Mouse (Mus musculus) hindbrain, embryonic 10.5 days (tissue): ENCODE results near the gene Popdc2. TPM values are rescaled to one million over a fixed set of nuclear protein-coding genes. Genes with fewer than 3 reads are reported as not detected.

Source experiments
- DNase-seq: peaks from one replicate; pipeline ENCODE4 v3.0.0-alpha.2; 2017; ENCODE audit warnings: low spot score
- H3K27ac ChIP-seq: fragments of 300-500 bp; sonication (generic); 2 replicates; pipeline ENCODE4 v1.5.1; 2016; ENCODE audit warnings: mild to moderate bottlenecking, moderate library complexity
- H3K27me3 ChIP-seq: fragments of 300-500 bp; sonication (generic); 2 replicates; pipeline ENCODE4 v1.6.1; 2016; ENCODE audit warnings: mild to moderate bottlenecking; ENCODE audit not compliant: poor library complexity, insufficient read depth, severe bottlenecking
- H3K36me3 ChIP-seq: fragments of 300-500 bp; sonication (generic); 2 replicates; pipeline ENCODE4 v1.6.1; 2016; ENCODE audit warnings: mild to moderate bottlenecking, moderate library complexity
- H3K4me1 ChIP-seq: fragments of 300-500 bp; sonication (generic); replicated peaks from 2 replicates; pipeline ENCODE4 v1.6.1; 2016; ENCODE audit warnings: mild to moderate bottlenecking
- H3K4me3 ChIP-seq: fragments of 300-500 bp; sonication (generic); 2 replicates; pipeline ENCODE4 v1.5.1; 2016; ENCODE audit warnings: mild to moderate bottlenecking, moderate library complexity
- H3K9me3 ChIP-seq: fragments of 300-500 bp; sonication (generic); 2 replicates; pipeline ENCODE4 v1.6.1; 2016; ENCODE audit warnings: mild to moderate bottlenecking, moderate library complexity
- WGBS: fragments of 180-500 bp; shearing (Covaris S2); methylation state at CpG from one replicate; pipeline ENCODE4 v1.1.7; 2016; 5-methylcytosine and 5-hydroxymethylcytosine counted together
- polyA plus RNA-seq: library from polyadenylated mRNA; unstranded; fragments of >200 nt; fragmentation: Nextera tagmentation; extraction: Ambion mirVana; gene quantifications from 2 replicates; pipeline ENCODE4 v1.2.1, GENCODE M21; 2016

The Popdc2 gene
- polyA plus RNA-seq, 1 experiment from 2014 or later, result 0.68 TPM

- DNase-seq, result no peak
- Histone ChIP-seq H3K4me1 (peaks cover 18% of the 10 kb centered on the region), H3K27me3 (no peaks in the 10 kb centered on the region), H3K4me3 (no peak overlapping the region), H3K27ac (no peak overlapping the region), H3K9me3 (no peaks in the 10 kb centered on the region), H3K36me3 (no peaks in the 10 kb centered on the region)
- 80% methylated on average over 6 of the region's 6 CpGs for WGBS
Measured at GRCm38 (mm10) chr16:38401468-38401867, 39.5 kb downstream of the Popdc2 start.

GRCm38 (mm10) chr16:38403639-38404038 lies 41.6 kb downstream of the Popdc2 start:
- 91% methylated on average over 7 of the region's 7 CpGs for WGBS

DNA sequence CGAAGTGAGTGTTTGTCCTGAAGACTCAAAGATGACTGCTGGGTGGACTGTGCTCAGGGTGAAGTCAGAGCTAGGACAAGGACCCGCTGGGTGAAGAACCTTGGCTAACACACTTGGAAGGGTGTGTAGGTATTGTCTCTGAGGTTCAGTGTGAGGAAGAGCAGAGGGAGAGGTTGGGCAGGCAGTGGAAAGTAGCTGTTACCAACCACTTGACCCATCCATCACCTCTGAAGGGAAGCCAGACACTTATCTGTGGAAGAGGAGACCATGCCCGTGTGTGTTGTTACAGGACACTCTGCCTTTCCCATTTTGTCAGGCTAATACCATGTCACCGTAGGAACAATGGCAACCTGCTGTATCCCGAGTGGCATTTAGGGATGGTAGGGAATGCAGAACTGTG lies 44.3 kb downstream of the Popdc2 start:
- Histone ChIP-seq H3K27me3 (no peaks in the 10 kb centered on the region), H3K27ac (no peak overlapping the region), H3K36me3 (no peaks in the 10 kb centered on the region), H3K4me1 (0 out of 2 replicates have a peak, but pooled peaks cover 8% of the 10 kb centered on the region), H3K9me3 (no peaks in the 10 kb centered on the region), H3K4me3 (no peak overlapping the region)
- 75% methylated on average over 5 of the region's 5 CpGs for WGBS
- DNase-seq, result no peak

More at GRCm38 (mm10) chr16:38403639-38404038, 41.6 kb downstream of the Popdc2 start:
- no peaks in the 10 kb centered on the region for H3K27me3 ChIP-seq
- H3K36me3 ChIP-seq, result no peaks in the 10 kb centered on the region
- no peak for DNase-seq
- no peaks in the 10 kb centered on the region for H3K9me3 ChIP-seq
- no peak overlapping the region for H3K27ac ChIP-seq
- H3K4me1 ChIP-seq, result peaks cover 24% of the 10 kb centered on the region
- no peak overlapping the region for H3K4me3 ChIP-seq

DNA sequence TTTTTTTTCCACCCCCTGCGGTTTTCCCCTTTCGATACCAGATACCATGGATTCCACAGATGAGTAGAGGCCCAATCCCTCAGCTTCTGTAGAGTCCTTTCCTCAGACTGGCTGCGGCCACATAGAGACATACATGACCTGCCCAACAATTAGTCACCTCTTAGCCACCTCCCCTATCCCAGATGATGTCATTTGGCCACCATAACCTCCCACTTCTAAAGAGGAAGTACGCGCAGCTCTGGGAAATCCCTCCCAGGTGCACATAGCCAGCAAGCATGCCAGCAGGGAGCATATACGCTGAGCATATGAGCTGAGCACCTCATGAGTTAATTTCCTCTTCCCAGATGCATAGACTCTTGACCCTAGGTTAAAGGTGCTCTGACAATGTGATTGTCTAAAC lies 44.7 kb downstream of the Popdc2 start:
- no peak overlapping the region for H3K4me3 ChIP-seq
- H3K27ac ChIP-seq, result no peak overlapping the region
- H3K36me3 ChIP-seq, result no peaks in the 10 kb centered on the region
- DNase-seq, result no peak
- WGBS, result 83% methylated on average over 6 of the region's 6 CpGs
- H3K27me3 ChIP-seq, result no peaks in the 10 kb centered on the region
- no peaks in the 10 kb centered on the region for H3K9me3 ChIP-seq
- 0 out of 2 replicates have a peak, but pooled peaks cover 8% of the 10 kb centered on the region for H3K4me1 ChIP-seq

DNA sequence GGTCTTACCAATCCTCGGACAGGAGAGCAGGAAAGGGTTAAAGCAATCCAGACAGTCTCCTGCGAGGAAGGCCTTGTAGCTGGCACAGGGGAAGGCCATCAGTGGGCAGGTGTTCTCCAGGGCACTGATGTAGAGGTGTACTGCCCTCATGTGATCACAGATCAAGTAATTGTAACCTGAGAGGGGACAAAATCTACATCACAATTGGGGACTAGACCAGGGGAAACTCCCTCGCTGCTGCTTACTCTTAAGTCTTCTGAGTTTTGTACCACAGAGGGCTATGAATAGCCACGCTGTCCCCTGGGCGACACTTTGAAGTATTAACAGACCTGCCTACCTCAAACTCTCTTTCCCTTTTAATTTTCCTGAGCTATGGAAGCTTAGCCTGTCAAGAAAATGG lies 45.6 kb downstream of the Popdc2 start:
- no peak for DNase-seq
- Histone ChIP-seq H3K4me3 (no peak overlapping the region), H3K4me1 (0 out of 2 replicates have a peak, but pooled peaks cover 8% of the 10 kb centered on the region), H3K27me3 (no peaks in the 10 kb centered on the region), H3K9me3 (no peaks in the 10 kb centered on the region), H3K27ac (no peak overlapping the region), H3K36me3 (no peaks in the 10 kb centered on the region)
- WGBS, result 44% methylated on average over 5 of the region's 5 CpGs

- H3K27ac ChIP-seq, result no peak overlapping the region
- H3K36me3 ChIP-seq, result no peaks in the 10 kb centered on the region
- WGBS, result 99% methylated on average over 8 of the region's 8 CpGs
Measured at GRCm38 (mm10) chr16:38408416-38408815, 46.4 kb downstream of the Popdc2 start.

GRCm38 (mm10) chr16:38414953-38415352 lies 52.9 kb downstream of the Popdc2 start:
- H3K4me3 ChIP-seq, result no peak overlapping the region
- 86% methylated on average over 7 of the region's 7 CpGs for whole genome bisulfite sequencing
- no peaks in the 10 kb centered on the region for H3K9me3 ChIP-seq
- H3K27me3 ChIP-seq, result no peaks in the 10 kb centered on the region
- H3K4me1 ChIP-seq, result no peaks in the 10 kb centered on the region
- no peak for DNase-seq
- no peak overlapping the region for H3K27ac ChIP-seq
- H3K36me3 ChIP-seq, result no peaks in the 10 kb centered on the region

More at GRCm38 (mm10) chr16:38408416-38408815, 46.4 kb downstream of the Popdc2 start:
- Histone ChIP-seq H3K4me1 (0 out of 2 replicates have a peak, but pooled peaks cover 8% of the 10 kb centered on the region), H3K4me3 (no peak overlapping the region), H3K9me3 (no peaks in the 10 kb centered on the region), H3K27me3 (no peaks in the 10 kb centered on the region)
- DNase-seq, result no peak

DNA sequence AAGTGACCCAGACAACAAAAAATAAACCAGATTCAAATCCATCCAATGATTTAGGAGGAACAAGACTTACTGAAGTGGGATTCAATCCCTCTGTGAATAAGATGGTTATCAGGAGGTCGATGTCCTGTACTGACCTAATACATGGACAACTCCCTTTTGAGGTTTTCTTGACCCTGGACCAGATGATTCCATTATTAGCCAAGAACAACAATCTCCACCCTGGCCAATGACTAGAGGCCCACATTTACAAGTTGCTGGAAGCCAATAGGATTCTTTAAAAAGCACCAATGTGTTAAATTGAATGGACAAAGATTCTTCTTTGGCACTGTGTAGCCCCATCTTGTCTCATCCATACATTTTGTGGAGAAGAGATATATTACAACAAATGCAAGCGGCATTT lies 63.4 kb downstream of the Popdc2 start:
- Histone ChIP-seq H3K4me1 (no peaks in the 10 kb centered on the region), H3K4me3 (no peak overlapping the region), H3K9me3 (no peaks in the 10 kb centered on the region), H3K27me3 (no peaks in the 10 kb centered on the region), H3K36me3 (no peaks in the 10 kb centered on the region), H3K27ac (no peak overlapping the region)
- no peak for DNase-seq
- 90% methylated on average over 2 of the region's 2 CpGs for WGBS

DNA sequence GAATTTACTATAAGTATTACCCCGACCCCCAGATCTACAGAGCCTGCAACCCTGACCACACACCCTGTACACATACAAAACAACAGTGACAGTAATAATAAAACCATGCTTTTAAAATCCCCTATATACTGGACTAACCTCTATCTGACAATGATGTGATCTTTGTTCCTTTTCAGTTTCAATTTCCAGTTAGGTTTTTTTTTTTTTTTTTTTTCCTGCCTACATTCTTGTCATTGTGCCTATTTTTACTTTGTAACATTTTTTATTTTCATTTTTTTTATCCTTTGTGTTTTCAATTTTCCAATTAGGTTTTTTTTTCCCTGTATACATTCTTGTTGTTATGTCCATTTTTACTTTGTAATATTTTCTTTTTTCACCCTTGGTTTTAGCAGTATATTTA lies 63.8 kb downstream of the Popdc2 start:
- WGBS, result 88% methylated on average over 1 of the region's 1 CpGs
- DNase-seq, result no peak
- no peaks in the 10 kb centered on the region for H3K9me3 ChIP-seq
- H3K36me3 ChIP-seq, result no peaks in the 10 kb centered on the region
- H3K4me3 ChIP-seq, result no peak overlapping the region
- H3K27me3 ChIP-seq, result no peaks in the 10 kb centered on the region
- no peak overlapping the region for H3K27ac ChIP-seq
- no peaks in the 10 kb centered on the region for H3K4me1 ChIP-seq

Other genes with a start within 250 kb of the Popdc2 start
- gene Nr1i2, start 67.4 kb upstream of the Popdc2 start, polyA plus RNA-seq, result not detected in 2 replicates
- 0.60 and 2.0 TPM in 2 replicates for gene Maats1, start 20.1 kb upstream of the Popdc2 start, polyA plus RNA-seq
- 142 and 146 TPM in 2 replicates for gene Cox17, start 15.2 kb upstream of the Popdc2 start, polyA plus RNA-seq
- not detected in 2 replicates for gene Gm21987, start 15.2 kb upstream of the Popdc2 start, polyA plus RNA-seq
- gene Pla1a, start 70.9 kb downstream of the Popdc2 start, polyA plus RNA-seq, result 0.10 and 0.27 TPM in 2 replicates
- 143 and 164 TPM in 2 replicates for gene Adprh, start 90.5 kb downstream of the Popdc2 start, polyA plus RNA-seq
- gene Cd80, start 93.4 kb downstream of the Popdc2 start, polyA plus RNA-seq, result 0.41 and 0.52 TPM in 2 replicates
- gene Timmdc1, start 160.5 kb downstream of the Popdc2 start, polyA plus RNA-seq, result 36.1 and 36.7 TPM in 2 replicates
- gene Poglut1, start 188.0 kb downstream of the Popdc2 start, polyA plus RNA-seq, result 61.3 and 66.9 TPM in 2 replicates
- gene Tmem39a, start 196.5 kb downstream of the Popdc2 start, polyA plus RNA-seq, result 69.4 and 92.4 TPM in 2 replicates